In the genomic region with DNA sequence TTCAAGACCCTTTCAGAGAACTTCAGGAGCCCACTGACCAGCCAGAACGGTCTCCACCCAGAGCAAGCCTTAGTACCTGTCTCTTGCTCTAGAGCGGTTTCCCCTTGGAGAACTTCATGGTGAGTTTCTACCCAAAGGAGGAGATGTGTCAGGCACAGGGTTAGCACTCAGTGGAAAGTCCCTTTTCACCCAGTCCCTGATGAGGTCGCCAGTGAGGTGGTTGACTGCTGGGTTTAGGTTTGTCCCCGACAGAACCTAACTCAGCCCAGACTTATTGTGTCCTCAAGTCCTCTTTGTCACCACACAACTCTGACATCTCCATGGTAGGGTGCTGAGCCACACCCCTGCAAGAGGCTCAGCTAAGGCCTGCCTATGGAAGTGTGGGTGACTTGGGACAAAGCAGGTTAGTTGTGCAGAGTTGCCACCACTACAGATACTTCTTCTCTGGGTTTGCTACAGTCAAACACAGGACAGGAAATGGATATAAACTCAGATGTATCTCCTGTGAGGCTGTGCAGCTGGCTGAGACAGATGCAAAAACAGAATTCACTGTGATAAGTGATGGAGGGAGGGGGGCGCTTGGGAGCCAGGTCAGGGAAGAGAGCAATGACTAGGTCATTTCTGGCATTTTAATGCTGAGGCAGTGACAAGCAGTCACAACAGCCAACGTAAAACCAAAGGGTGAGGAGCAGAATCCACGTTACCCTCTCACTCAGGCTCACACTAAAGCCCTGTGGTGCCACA, we compare ENCODE assay signal across 1 mouse cellular context.
TF ChIP-seq lines count a peak whose summit lies in the region.

No protein-coding gene starts in this region.

TF ChIP-seq in MEL, 35 proteins besides CTCF, POLR2A, EP300 and RAD21 (continued from another document):
- TF ChIP-seq TCF12 (IDR thresholded peaks at IDR 0.05; ENCODE audit: low read depth, low read length) (0 out of 2 replicates have a peak, but pooled peaks have one; percentile 20), MXI1 (IDR thresholded peaks at IDR 0.05; ENCODE audit: low read depth, low read length) (peak; percentile 6; the same call in 1 of the 2 replicates)
